Mouse (Mus musculus) mesoderm, embryonic 11.5 days (tissue): ENCODE measurements at regions not wholly inside any gene's neighbourhood (a gene's known extent, or its start where the extent isn't known, plus 50 kb on each side); places are given as distances from the start of the nearest gene placed in this dataset.
A peak's percentile ranks its signal among the peaks of the same experiment; 100 is the strongest.

Source experiments
- DNase-seq: peaks from one replicate; pipeline ENCODE4 v3.0.0-alpha.2; 2012; ENCODE audit warnings: low read depth, low spot score

DNA sequence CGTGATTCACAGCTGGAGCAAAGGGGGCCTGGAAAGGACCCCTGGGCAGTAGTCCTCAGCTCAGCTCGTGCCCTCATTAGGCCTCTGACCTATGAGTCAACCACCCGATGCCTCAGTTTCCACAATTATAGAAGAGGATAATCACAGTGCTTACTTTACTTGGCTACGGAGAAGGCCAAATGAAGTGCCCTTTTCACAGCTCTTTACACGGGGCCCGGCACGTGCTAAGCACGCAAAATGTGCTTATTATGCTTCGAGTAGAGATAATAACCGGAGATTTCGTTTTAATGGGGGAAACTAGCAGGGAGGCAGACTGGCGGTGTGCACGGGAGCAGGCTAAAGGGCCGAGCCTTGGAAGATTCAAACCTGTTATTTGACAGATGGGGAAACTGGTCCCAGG is 102.4 kb upstream of the Jun start:
- no peak for DNase-seq

DNA sequence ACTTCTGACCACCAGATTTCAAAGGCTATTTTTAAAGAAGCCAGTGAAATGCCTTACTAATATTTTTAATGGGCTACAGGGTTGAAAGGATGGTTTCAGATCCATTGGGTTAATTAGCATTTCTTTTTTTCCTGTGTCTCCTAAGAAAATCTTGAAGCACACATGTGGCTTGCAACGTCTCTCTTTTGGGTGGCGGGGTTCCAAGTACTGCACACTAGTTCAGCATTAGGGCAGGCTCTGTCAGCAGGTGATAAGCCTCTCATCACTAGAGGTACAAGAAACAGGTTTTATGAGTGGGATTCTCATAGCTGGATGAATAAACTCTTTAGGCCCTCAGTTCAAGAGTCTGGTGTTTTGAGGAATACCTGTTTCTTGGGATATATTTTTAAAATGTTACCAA is 103.2 kb upstream of the Jun start:
- no peak for DNase-seq

GRCm38 (mm10) chr4:95155796-95156195 is 103.8 kb upstream of the Jun start:
- DNase-seq: no peak

DNA sequence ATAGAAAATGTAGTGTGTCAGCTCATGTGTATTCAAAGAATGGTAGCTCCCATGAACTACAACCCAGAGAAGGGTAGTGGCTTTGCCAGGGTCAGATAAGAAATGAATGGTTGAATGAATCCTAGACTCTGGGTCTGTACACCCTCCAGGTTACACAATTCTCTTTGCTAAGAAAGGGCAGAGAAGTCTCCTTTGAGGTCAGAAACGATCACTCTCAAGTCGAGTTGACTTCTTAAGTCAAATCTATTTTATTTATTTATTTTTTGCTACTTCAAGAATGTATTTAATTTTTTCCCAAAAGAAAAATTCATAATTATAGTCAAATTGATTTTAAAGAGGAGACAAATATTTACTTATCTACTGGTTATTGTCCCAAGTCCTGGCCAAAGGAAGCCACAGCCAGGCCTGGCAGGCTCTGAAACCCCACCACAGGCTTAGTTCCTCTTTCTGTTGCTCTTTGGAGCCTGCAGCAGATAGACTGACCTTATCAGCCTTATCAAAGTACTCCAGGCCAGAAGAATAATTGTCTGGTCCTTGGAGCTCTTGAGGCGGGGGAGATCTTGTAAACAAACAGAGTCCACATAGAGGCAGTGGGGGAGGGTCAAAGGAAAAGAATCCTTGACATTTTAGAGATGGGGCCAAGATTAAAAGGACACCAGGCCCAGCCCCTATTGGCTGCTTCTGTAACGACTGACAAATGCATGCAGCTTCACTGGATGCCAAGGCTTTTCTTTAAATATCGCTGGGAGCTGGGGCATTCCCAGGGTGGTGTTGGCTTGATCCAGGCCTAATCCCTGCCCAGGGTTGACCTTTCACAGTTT is 104.6 kb upstream of the Jun start:
- DNase-seq: no peak

- no peak for DNase-seq
Measured at GRCm38 (mm10) chr4:95157653-95158430, 105.8 kb upstream of the Jun start.

DNA sequence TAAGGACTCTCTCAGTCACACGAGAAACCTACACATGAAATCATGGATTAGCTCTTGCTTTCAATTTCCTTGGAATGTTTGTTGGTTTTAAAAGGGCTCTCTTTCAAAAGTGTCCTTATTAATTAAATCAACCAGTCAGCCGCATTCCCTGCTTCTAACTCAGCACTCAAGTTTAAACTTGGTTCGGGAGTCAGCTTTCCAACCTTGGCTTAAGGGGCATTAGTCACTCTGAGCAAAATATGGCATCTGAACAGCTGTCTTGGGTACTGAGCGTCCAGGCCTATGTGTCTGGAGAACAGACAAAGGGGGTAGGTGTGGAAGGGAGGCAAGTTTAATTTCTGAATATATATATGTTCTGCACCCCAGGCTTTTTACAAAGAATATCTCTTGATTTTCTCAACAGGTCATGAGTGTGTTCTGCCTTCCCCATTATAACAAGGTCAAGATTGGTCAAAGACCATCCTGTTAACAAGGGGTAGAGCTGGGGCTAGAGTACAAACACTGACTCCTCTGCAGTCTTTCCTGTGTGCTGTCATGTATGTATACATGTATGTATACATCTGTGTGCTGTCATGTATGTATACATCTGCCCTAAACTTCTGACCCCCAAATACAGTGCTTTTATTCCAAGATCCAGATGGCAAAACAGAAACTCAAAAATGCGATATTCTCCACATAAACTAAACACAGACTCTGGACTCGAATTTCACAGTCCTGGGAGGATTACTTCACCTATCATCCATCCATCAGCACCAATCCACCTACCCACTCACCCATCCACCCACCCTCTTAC is 106.8 kb upstream of the Jun start:
- no peak for DNase-seq

DNA sequence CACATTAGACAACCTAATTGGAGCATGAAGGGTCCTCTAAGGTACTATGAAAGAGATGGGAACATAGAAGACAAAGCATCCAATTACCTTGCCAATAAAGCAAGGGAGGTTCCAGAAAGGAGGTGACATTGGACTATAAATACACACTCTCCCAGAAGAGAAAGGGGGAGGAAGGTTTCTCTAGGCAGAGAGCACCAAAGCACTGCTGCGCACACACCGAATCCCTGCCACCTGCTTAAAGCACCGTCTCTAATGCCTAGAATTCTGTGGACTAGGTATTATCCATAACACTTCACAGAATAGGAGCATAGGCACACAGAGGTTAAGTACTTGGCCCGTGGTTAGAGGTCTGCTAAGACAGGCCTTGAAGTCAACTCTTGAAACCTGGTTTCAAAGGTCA is 107.8 kb upstream of the Jun start:
- no peak for DNase-seq

GRCm38 (mm10) chr4:95160465-95160864 is 108.4 kb upstream of the Jun start:
- no peak for DNase-seq

- peak; percentile 83 for DNase-seq
Measured at GRCm38 (mm10) chr4:95160912-95161669, 109.1 kb upstream of the Jun start.

DNA sequence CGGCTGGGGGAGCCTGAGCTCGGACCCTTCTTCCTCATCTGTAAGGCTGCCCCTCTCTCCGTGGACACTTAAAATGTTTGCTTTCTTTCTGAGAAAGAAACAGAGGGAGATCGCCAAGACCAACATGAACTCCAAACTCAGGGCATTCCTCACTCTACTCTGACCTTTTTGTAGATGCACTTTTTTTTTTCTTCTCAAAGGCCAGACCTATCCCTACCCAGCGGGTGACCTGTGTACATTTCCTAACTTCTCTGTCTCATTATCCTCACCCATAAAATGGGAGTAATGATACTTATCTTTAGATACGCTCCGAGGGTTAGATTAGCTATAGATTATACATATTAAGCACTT is 109.6 kb upstream of the Jun start:
- DNase-seq: no peak

- DNase-seq: no peak
Measured at GRCm38 (mm10) chr4:95162386-95163090, 110.5 kb upstream of the Jun start.

DNA sequence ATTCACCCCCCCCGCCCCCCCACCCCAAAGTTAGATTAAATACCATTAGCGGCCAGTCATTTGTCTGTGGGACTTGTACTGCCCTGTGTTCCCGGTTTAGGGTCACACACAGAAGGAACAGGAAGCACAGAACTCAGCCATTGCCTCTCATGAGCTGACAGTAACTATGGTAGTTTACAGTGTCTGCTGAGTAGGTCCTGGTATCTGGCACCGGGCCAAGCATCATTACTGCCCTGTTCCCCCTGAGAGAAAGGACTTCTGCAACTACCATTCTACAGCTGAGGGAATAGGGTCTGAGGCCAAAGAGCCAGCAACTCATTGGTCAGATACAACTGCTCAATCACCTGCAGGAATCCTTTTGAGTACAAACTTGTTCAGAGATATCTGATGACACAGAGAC is 111.4 kb upstream of the Jun start:
- DNase-seq: no peak

- DNase-seq: no peak
Measured at GRCm38 (mm10) chr4:95166503-95166902, 114.5 kb upstream of the Jun start.

- DNase-seq: no peak
Measured at GRCm38 (mm10) chr4:95167216-95167615, 115.2 kb upstream of the Jun start.

- DNase-seq: no peak
Measured at GRCm38 (mm10) chr4:95169702-95170101, 117.7 kb upstream of the Jun start.

DNA sequence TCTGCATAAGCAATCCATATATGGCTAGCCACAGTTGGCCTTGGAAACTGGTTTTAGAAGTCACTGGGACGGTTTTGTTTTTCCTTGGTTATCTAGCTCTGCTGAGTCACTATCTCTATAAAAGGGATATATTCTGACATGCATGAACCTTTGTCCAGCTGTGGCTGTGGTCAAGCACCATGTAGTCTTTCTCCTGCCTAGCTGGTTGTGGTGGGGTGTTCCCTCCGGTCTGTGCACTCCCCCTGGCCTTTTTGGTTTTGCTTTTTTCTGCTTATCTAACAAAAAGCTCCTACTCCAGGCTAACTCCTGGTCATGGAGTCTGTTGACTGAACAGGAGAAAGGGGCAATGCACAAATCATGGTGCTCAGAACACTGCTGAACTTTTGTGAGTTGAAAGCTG is 125.7 kb upstream of the Jun start:
- no peak for DNase-seq

DNA sequence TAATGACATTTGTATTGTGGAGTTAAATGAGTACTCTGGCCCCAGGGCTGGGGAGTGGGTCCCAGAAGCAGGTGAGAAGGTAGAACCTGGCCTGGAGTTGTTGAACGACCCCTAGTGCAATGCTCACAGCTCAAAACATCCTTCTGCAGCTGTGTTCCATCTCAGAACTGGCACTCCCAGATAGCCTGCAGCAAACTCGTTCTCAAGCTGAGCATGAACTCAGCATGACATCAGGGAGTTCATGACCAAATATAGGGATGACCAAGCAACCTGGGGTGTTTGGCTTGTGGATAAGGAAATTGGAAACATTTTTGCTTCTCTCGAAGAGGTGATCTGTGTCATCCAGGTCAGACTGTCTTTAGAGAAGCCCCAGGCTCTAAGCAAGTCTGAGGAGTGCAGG is 126.4 kb upstream of the Jun start:
- no peak for DNase-seq

DNA sequence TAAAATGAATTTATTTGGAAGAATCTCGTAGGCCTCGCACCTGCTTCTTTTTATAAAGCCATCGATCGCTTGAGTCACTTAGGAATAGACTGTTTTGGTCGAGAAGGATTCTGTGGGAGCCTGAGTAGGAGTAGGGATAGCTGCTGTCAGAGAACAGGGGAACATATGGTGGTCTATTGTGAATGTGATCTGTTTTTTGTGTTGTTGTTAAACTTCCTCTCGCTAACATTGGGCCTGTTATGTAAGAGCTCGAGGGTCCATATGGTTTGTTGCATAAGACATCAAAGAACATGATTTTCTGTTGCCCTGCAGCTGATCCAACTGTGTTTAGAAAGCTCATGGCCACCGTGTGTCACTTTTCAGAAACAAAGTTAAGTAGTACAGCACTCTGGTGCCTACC is 126.9 kb upstream of the Jun start:
- no peak for DNase-seq

- DNase-seq: no peak
Measured at GRCm38 (mm10) chr4:95180446-95180845, 128.4 kb upstream of the Jun start.

GRCm38 (mm10) chr4:95180999-95181398 is 129.0 kb upstream of the Jun start:
- no peak for DNase-seq

GRCm38 (mm10) chr4:95184180-95184579 is 132.2 kb upstream of the Jun start:
- DNase-seq: no peak
